Mouse (Mus musculus): ENCODE measurements around the gene Cyp21a1. TPM values are rescaled to one million over a fixed set of nuclear protein-coding genes. Genes with fewer than 3 reads are reported as not detected.
"Not testable (repeated sequence)": the region's sequence is repeated elsewhere in the genome, so short reads cannot be mapped to it uniquely, and the experiment has no call there.

Gene Cyp21a1
- polyA plus RNA-seq, 1 experiment from 2014 or later = not detected

- no peak overlapping the region for H3K4me2 ChIP-seq (ENCODE audit: low read depth, low read length)
- peaks cover 4% of the 10 kb centered on the region for H3K9me3 ChIP-seq (replicated peaks; ENCODE audit: control insufficient read depth, low read length)
- ATAC-seq (replicated peaks; ENCODE audit: extremely low read depth, insufficient read depth, low FRiP score) = no peak
- 75% methylated on average over 6 of the region's 6 CpGs for WGBS
- no peaks in the 10 kb centered on the region for H3K36me3 ChIP-seq (ENCODE audit: control insufficient read depth, insufficient read depth)
- H3K27me3 ChIP-seq (ENCODE audit: control insufficient read depth, insufficient read depth, low read length) = no peaks in the 10 kb centered on the region
- no peaks in the 10 kb centered on the region for H3K4me1 ChIP-seq (ENCODE audit: control insufficient read depth, insufficient read depth, low read length)
- H3K27ac ChIP-seq (ENCODE audit: low read length) = no peak overlapping the region
- no peak overlapping the region for H3K4me3 ChIP-seq (ENCODE audit: low read length)
- no peak overlapping the region for H3K9ac ChIP-seq (ENCODE audit: low read length)
Observed at GRCm38 (mm10) chr17:34808599-34809205, 4.3 kb upstream of the Cyp21a1 start.

GRCm38 (mm10) chr17:34807176-34807575, 2.8 kb upstream of the Cyp21a1 start:
- no peaks in the 10 kb centered on the region for H3K27me3 ChIP-seq (ENCODE audit: control insufficient read depth, insufficient read depth, low read length)
- H3K27ac ChIP-seq (ENCODE audit: low read length) = no peak overlapping the region
- no peaks in the 10 kb centered on the region for H3K36me3 ChIP-seq (ENCODE audit: control insufficient read depth, insufficient read depth)
- peaks cover 4% of the 10 kb centered on the region for H3K9me3 ChIP-seq (replicated peaks; ENCODE audit: control insufficient read depth, low read length)
- H3K9ac ChIP-seq (ENCODE audit: low read length) = no peak overlapping the region
- no peak for ATAC-seq (replicated peaks; ENCODE audit: extremely low read depth, insufficient read depth, low FRiP score)
- no peaks in the 10 kb centered on the region for H3K4me1 ChIP-seq (ENCODE audit: control insufficient read depth, insufficient read depth, low read length)
- H3K4me2 ChIP-seq (ENCODE audit: low read depth, low read length) = no peak overlapping the region
- WGBS = 57% methylated on average over 3 of the region's 3 CpGs
- H3K4me3 ChIP-seq (ENCODE audit: low read length) = no peak overlapping the region

- Histone ChIP-seq H3K27me3 (ENCODE audit: control insufficient read depth, insufficient read depth, low read length) (no peaks in the 10 kb centered on the region), H3K9me3 (replicated peaks; ENCODE audit: control insufficient read depth, low read length) (peaks cover 4% of the 10 kb centered on the region), H3K9ac (ENCODE audit: low read length) (no peak overlapping the region), H3K36me3 (ENCODE audit: control insufficient read depth, insufficient read depth) (no peaks in the 10 kb centered on the region), H3K27ac (ENCODE audit: low read length) (no peak overlapping the region), H3K4me2 (ENCODE audit: low read depth, low read length) (no peak overlapping the region), H3K4me1 (ENCODE audit: control insufficient read depth, insufficient read depth, low read length) (no peaks in the 10 kb centered on the region), H3K4me3 (ENCODE audit: low read length) (no peak overlapping the region)
- 64% methylated on average over 6 of the region's 6 CpGs for WGBS
- no peak for ATAC-seq (replicated peaks; ENCODE audit: extremely low read depth, insufficient read depth, low FRiP score)
Observed at GRCm38 (mm10) chr17:34804871-34805562, 656 bp upstream of the Cyp21a1 start.

GRCm38 (mm10) chr17:34803367-34803766, 994 bp downstream of the Cyp21a1 start:
- 89% methylated on average over 6 of the region's 6 CpGs for WGBS
- not testable (repeated sequence) for H3K4me1 ChIP-seq (ENCODE audit: control insufficient read depth, insufficient read depth, low read length); H3K9me3 ChIP-seq (replicated peaks; ENCODE audit: control insufficient read depth, low read length); H3K27ac ChIP-seq (ENCODE audit: low read length); H3K27me3 ChIP-seq (ENCODE audit: control insufficient read depth, insufficient read depth, low read length); H3K4me2 ChIP-seq (ENCODE audit: low read depth, low read length); ATAC-seq (replicated peaks; ENCODE audit: extremely low read depth, insufficient read depth, low FRiP score); H3K9ac ChIP-seq (ENCODE audit: low read length); H3K4me3 ChIP-seq (ENCODE audit: low read length); H3K36me3 ChIP-seq (ENCODE audit: control insufficient read depth, insufficient read depth)

GRCm38 (mm10) chr17:34802756-34803155, 1.6 kb downstream of the Cyp21a1 start:
- not testable (repeated sequence) for ATAC-seq (replicated peaks; ENCODE audit: extremely low read depth, insufficient read depth, low FRiP score); H3K4me2 ChIP-seq (ENCODE audit: low read depth, low read length); H3K9me3 ChIP-seq (replicated peaks; ENCODE audit: control insufficient read depth, low read length); H3K4me3 ChIP-seq (ENCODE audit: low read length); H3K36me3 ChIP-seq (ENCODE audit: control insufficient read depth, insufficient read depth); H3K9ac ChIP-seq (ENCODE audit: low read length); H3K4me1 ChIP-seq (ENCODE audit: control insufficient read depth, insufficient read depth, low read length); H3K27me3 ChIP-seq (ENCODE audit: control insufficient read depth, insufficient read depth, low read length); H3K27ac ChIP-seq (ENCODE audit: low read length)
- WGBS = 85% methylated on average over 9 of the region's 9 CpGs

GRCm38 (mm10) chr17:34800781-34801305, 3.5 kb downstream of the Cyp21a1 start:
- not testable (repeated sequence) for H3K36me3 ChIP-seq (ENCODE audit: control insufficient read depth, insufficient read depth); H3K27me3 ChIP-seq (ENCODE audit: control insufficient read depth, insufficient read depth, low read length); H3K4me1 ChIP-seq (ENCODE audit: control insufficient read depth, insufficient read depth, low read length); H3K9me3 ChIP-seq (replicated peaks; ENCODE audit: control insufficient read depth, low read length); H3K4me3 ChIP-seq (ENCODE audit: low read length); H3K27ac ChIP-seq (ENCODE audit: low read length); H3K9ac ChIP-seq (ENCODE audit: low read length); ATAC-seq (replicated peaks; ENCODE audit: extremely low read depth, insufficient read depth, low FRiP score); H3K4me2 ChIP-seq (ENCODE audit: low read depth, low read length)
- whole genome bisulfite sequencing = 88% methylated on average over 16 of the region's 16 CpGs

GRCm38 (mm10) chr17:34799531-34799925, 4.8 kb downstream of the Cyp21a1 start:
- Histone ChIP-seq H3K4me3 (ENCODE audit: low read length) (no peak overlapping the region), H3K27ac (ENCODE audit: low read length) (no peak overlapping the region), H3K27me3 (ENCODE audit: control insufficient read depth, insufficient read depth, low read length) (no peaks in the 10 kb centered on the region), H3K4me1 (ENCODE audit: control insufficient read depth, insufficient read depth, low read length) (no peaks in the 10 kb centered on the region), H3K36me3 (ENCODE audit: control insufficient read depth, insufficient read depth) (no peaks in the 10 kb centered on the region), H3K9ac (ENCODE audit: low read length) (no peak overlapping the region), H3K4me2 (ENCODE audit: low read depth, low read length) (no peak overlapping the region), H3K9me3 (replicated peaks; ENCODE audit: control insufficient read depth, low read length) (no peaks in the 10 kb centered on the region)
- WGBS = 88% methylated on average over 4 of the region's 4 CpGs
- no peak for ATAC-seq (replicated peaks; ENCODE audit: extremely low read depth, insufficient read depth, low FRiP score)

GRCm38 (mm10) chr17:34798866-34799530, 5.4 kb downstream of the Cyp21a1 start:
- H3K27ac ChIP-seq (ENCODE audit: low read length) = no peak overlapping the region
- H3K4me3 ChIP-seq (ENCODE audit: low read length) = no peak overlapping the region
- H3K9ac ChIP-seq (ENCODE audit: low read length) = no peak overlapping the region
- no peaks in the 10 kb centered on the region for H3K4me1 ChIP-seq (ENCODE audit: control insufficient read depth, insufficient read depth, low read length)
- H3K9me3 ChIP-seq (replicated peaks; ENCODE audit: control insufficient read depth, low read length) = no peaks in the 10 kb centered on the region
- H3K4me2 ChIP-seq (ENCODE audit: low read depth, low read length) = no peak overlapping the region
- no peak for ATAC-seq (replicated peaks; ENCODE audit: extremely low read depth, insufficient read depth, low FRiP score)
- no peaks in the 10 kb centered on the region for H3K27me3 ChIP-seq (ENCODE audit: control insufficient read depth, insufficient read depth, low read length)
- no peaks in the 10 kb centered on the region for H3K36me3 ChIP-seq (ENCODE audit: control insufficient read depth, insufficient read depth)
- WGBS = 81% methylated on average over 15 of the region's 17 CpGs

GRCm38 (mm10) chr17:34798071-34798470, 6.3 kb downstream of the Cyp21a1 start:
- H3K4me2 ChIP-seq (ENCODE audit: low read depth, low read length); H3K36me3 ChIP-seq (ENCODE audit: control insufficient read depth, insufficient read depth); H3K4me3 ChIP-seq (ENCODE audit: low read length); H3K9me3 ChIP-seq (replicated peaks; ENCODE audit: control insufficient read depth, low read length); H3K27ac ChIP-seq (ENCODE audit: low read length); H3K9ac ChIP-seq (ENCODE audit: low read length); H3K4me1 ChIP-seq (ENCODE audit: control insufficient read depth, insufficient read depth, low read length); H3K27me3 ChIP-seq (ENCODE audit: control insufficient read depth, insufficient read depth, low read length); ATAC-seq (replicated peaks; ENCODE audit: extremely low read depth, insufficient read depth, low FRiP score): not testable (repeated sequence)
- WGBS = 81% methylated on average over 6 of the region's 7 CpGs
